Mouse (Mus musculus) gastrocnemius, postnatal 14 days (tissue): ENCODE measurements around the gene Ttc34. TPM values are rescaled to one million over a fixed set of nuclear protein-coding genes. Genes with fewer than 3 reads are reported as not detected.

ENCODE experiments used
- DNase-seq: peaks from one replicate; pipeline ENCODE4 v3.0.0; 2021; ENCODE audit warnings: mixed read lengths
- intact Hi-C: fragments of 180-260 bp; cut with DNase I; formaldehyde crosslinking; loops from one replicate; pipeline ENCODE4 v1.15.1; 2025; ENCODE audit warnings: low total_unique reads
- total RNA-seq, 2 experiments: library from RNA; stranded (reverse); gene quantifications; 2 replicates each; pipeline ENCODE4 v1.2.3; 2021

Ttc34 gene
- total RNA-seq, 2 experiments from 2014 or later = not detected

DNA sequence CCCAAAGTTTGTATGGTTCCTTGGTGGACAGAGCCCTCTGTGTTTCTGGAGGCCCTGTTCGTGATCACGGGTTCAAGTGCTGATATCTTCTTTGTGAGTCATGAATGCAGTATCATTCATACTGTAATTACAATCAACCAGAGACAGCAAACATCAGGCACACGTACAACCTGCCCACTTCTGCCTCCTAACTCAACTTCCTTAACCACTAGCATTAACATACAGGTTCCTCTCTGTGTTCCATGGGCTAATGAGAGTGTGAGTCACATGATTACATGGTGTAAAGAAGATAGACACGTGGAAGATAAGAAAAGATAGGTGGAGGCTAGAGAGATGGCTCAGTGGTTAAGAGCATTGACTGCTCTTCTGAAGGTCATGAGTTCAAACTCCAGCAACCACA, 79.4 kb downstream of the Ttc34 start:
- no peak for DNase-seq
- intact Hi-C loops = no loop called here

Other genes starting within 250 kb of the Ttc34 start
- gene Prdm16, start 200.6 kb upstream of the Ttc34 start, total RNA-seq = 1 to 10 TPM; 1.2 to 3.5 TPM
- not detected for gene Actrt2, start 169.6 kb upstream of the Ttc34 start, total RNA-seq
- under 1 TPM; 0.49 to 0.68 TPM for gene Mmel1, start 32.1 kb downstream of the Ttc34 start, total RNA-seq
- 100 to 1,000 TPM; 110 to 112 TPM for gene Fam213b, start 61.7 kb downstream of the Ttc34 start, total RNA-seq
- 1 to 10 TPM; 1.4 to 1.9 TPM for gene Tnfrsf14, start 91.1 kb downstream of the Ttc34 start, total RNA-seq
- under 1 TPM in 1 of 2 experiments, not detected in 1; 0.16 TPM for gene Hes5, start 123.5 kb downstream of the Ttc34 start, total RNA-seq
- 10 to 100 TPM; 24.1 to 31.4 TPM for gene Pank4, start 126.7 kb downstream of the Ttc34 start, total RNA-seq
- gene Plch2, start 219.3 kb downstream of the Ttc34 start, total RNA-seq = under 1 TPM in 1 of 2 experiments, not detected in 1; 0.04 TPM
- 10 to 100 TPM; 10.7 to 11.3 TPM for gene Pex10, start 229.6 kb downstream of the Ttc34 start, total RNA-seq
- gene Rer1, start 248.9 kb downstream of the Ttc34 start, total RNA-seq = 10 to 100 TPM; 48.1 to 48.8 TPM
- gene Morn1, start 249.1 kb downstream of the Ttc34 start, total RNA-seq = 1 to 10 TPM; 2.3 to 2.9 TPM